Comparison of ENCODE assay signal across 8 mouse cellular contexts in the genomic region with DNA sequence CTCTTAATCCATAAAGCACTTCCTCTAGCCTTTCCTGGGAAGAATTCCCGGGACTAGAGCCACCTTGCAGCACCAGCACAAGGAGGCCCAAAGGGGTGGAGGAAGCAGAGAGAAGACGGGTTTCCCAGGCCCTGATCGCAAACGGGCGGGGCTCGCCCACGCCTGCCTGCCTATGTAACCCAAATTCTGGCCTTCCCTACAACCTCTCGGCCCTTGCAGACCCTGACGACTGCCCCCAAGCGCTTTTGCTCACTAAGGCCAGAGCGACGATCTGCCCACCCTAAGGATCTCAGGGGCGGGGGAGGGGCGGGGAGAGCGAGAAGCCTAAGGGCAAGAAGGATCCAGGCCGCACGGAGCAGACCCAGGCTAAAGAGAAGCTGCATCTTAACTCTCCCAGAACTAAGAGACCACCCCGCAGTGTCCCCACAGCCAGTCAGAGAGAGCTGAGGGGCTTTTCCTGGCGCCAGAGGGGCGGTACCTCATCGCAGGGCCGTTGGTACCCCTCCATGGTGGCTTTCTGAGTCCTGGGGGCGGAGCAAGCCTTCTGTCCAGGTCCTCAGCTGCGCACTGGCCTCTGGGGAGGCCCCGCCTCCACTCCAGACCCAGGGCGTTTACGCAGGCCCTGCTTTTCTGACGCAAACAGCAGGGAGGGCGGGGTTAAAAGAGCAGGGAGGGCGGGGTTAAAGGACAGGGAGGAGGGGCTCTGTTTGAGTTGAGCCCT. TPM values are rescaled to one million over a fixed set of nuclear protein-coding genes. Genes with fewer than 3 reads are reported as not detected.
A peak's percentile ranks its signal among the peaks of the same experiment; 100 is the strongest.
DNase-seq lines count a peak whose midpoint lies in the region; ATAC-seq lines count a peak whose summit lies in the region.

A gene (minus strand): TSS at position 613 of the 721 bp plus-strand sequence.

- peak within 1 kb of the TSS; percentile 56 for H3K4me2 ChIP-seq in hindbrain, embryonic 16.5 days (ENCODE audit: low read length)

- H3K27me3 ChIP-seq in hindbrain, embryonic 16.5 days (replicated peaks; ENCODE audit: control insufficient read depth, insufficient read depth, low read length): no peaks in the 10 kb centered on the region
- no peaks in the 10 kb centered on the region for H3K27me3 ChIP-seq in megakaryocyte, embryonic 14.5 days (replicated peaks)

- peak; percentile 99 for ATAC-seq in hindbrain, embryonic 16.5 days

- no peaks in the 10 kb centered on the region; the same call in 1 of the 2 replicates for H3K4me1 ChIP-seq in hindbrain, embryonic 16.5 days (ENCODE audit: control insufficient read depth, insufficient read depth, low read depth, low read length)
- H3K4me1 ChIP-seq in megakaryocyte, embryonic 14.5 days: peaks cover 3% of the 10 kb centered on the region; the same call in 1 of the 2 replicates

- peak within 1 kb of the TSS; percentile 78 for H3K27ac ChIP-seq in hindbrain, embryonic 16.5 days (ENCODE audit: low read depth, low read length)

- no peaks in the 10 kb centered on the region for H3K36me3 ChIP-seq in hindbrain, embryonic 16.5 days (ENCODE audit: control insufficient read depth, insufficient read depth, low read length)
- H3K36me3 ChIP-seq in megakaryocyte, embryonic 14.5 days (replicated peaks; ENCODE audit: low read length): peaks cover 4% of the 10 kb centered on the region

- peak; percentile 29 for DNase-seq in WW6 (ENCODE audit: low read depth, low spot score)
- DNase-seq in cerebellum, postnatal 36 days: peak; percentile 70 to 77
- peak; percentile 73 for DNase-seq in gastrocnemius, adult 18-20 months (ENCODE audit: low spot score)
- peak; percentile 40 to 78 for DNase-seq in left cerebral cortex, adult 8-10 months (ENCODE audit: low spot score in 2 of 2)
- peak; percentile 79 to 84 for DNase-seq in right cerebral cortex, postnatal 10 days (ENCODE audit: low spot score in 2 of 2)
- DNase-seq in urinary bladder, postnatal 25 days (ENCODE audit: low spot score): peak; percentile 49

- no peaks in the 10 kb centered on the region for H3K9me3 ChIP-seq in hindbrain, embryonic 16.5 days (ENCODE audit: control insufficient read depth, low read length)
- no peaks in the 10 kb centered on the region for H3K9me3 ChIP-seq in megakaryocyte, embryonic 14.5 days

- 14% methylated on average over 23 of the region's 30 CpGs for WGBS in hindbrain, embryonic 16.5 days

- peak within 1 kb of the TSS; percentile 71 for H3K9ac ChIP-seq in hindbrain, embryonic 16.5 days (ENCODE audit: low read depth, low read length)

- peak within 1 kb of the TSS; percentile 53 for H3K4me3 ChIP-seq in hindbrain, embryonic 16.5 days (ENCODE audit: low read length)
- peak within 1 kb of the TSS; percentile 93 for H3K4me3 ChIP-seq in megakaryocyte, embryonic 14.5 days (replicated peaks)

RNA-seq across cellular contexts. Expression of the gene that starts here (rescaled TPM):
- total RNA-seq in gastrocnemius, adult 18-20 months (2021): 10 to 100 TPM; 59.7 to 68.7 TPM
- 48.8 and 57.7 TPM in 2 replicates for polyA plus RNA-seq in hindbrain, embryonic 16.5 days (2015; fragmentation: Nextera tagmentation; extraction: Ambion mirVana)
- 100 to 1,000 TPM; 116 to 136 (median 128) TPM for total RNA-seq in left cerebral cortex, adult 8-10 months (2022)
- polyA plus RNA-seq in megakaryocyte, embryonic 14.5 days (2012; ENCODE audit: insufficient read depth, low replicate concordance): 1.5 TPM in 1 of 2 replicates, not detected in the other

Comparison
In these comparisons a context has a peak if more than half of its experiments do, and no peak if none do; other contexts are left out.
1. Peak in every context shown above with its lines: DNase-seq, ATAC-seq, H3K4me3 ChIP-seq and H3K27ac ChIP-seq.
2. RNA of the gene that starts here (polyA plus RNA-seq): 48.8 to 57.7 TPM in hindbrain, embryonic 16.5 days; 1.5 TPM in megakaryocyte, embryonic 14.5 days; every median in the first group is over 10 times any median in the second.
3. DNase-seq: peak in every context shown above with its lines; median percentile 82 in right cerebral cortex, postnatal 10 days; 74 in cerebellum, postnatal 36 days; 73 in gastrocnemius, adult 18-20 months; 59 in left cerebral cortex, adult 8-10 months; 49 in urinary bladder, postnatal 25 days; 29 in WW6.